Mouse (Mus musculus) intestine, embryonic 15.5 days (tissue): ENCODE measurements around the gene Lrrc27. TPM values are rescaled to one million over a fixed set of nuclear protein-coding genes. Genes with fewer than 3 reads are reported as not detected.

ENCODE experiments used
- ATAC-seq: fragments of 200-750 bp; cut with Nextera tagmentation; 2 replicates; pipeline ENCODE4 v1.8.0; 2017; ENCODE audit warnings: moderate TSS enrichment, moderate library complexity
- H3K27ac ChIP-seq: fragments of 300-500 bp; sonication (generic); 2 replicates; pipeline ENCODE4 v1.5.1; 2015; ENCODE audit warnings: mild to moderate bottlenecking, inconsistent platforms
- H3K27me3 ChIP-seq: fragments of 300-500 bp; sonication (generic); replicated peaks from 2 replicates; pipeline ENCODE4 v1.6.1; 2015; ENCODE audit warnings: inconsistent platforms
- H3K36me3 ChIP-seq: fragments of 300-500 bp; sonication (generic); 2 replicates; pipeline ENCODE4 v1.6.1; 2015; ENCODE audit warnings: inconsistent platforms
- H3K4me1 ChIP-seq: fragments of 300-500 bp; sonication (generic); replicated peaks from 2 replicates; pipeline ENCODE4 v1.6.1; 2015; ENCODE audit warnings: inconsistent platforms
- H3K4me2 ChIP-seq: fragments of 300-500 bp; sonication (generic); replicated peaks from 2 replicates; pipeline ENCODE4 v1.6.1; 2015; ENCODE audit warnings: mild to moderate bottlenecking, inconsistent platforms
- H3K4me3 ChIP-seq: fragments of 300-500 bp; sonication (generic); replicated peaks from 2 replicates; pipeline ENCODE4 v1.5.1; 2015; ENCODE audit warnings: inconsistent platforms
- H3K9ac ChIP-seq: fragments of 300-500 bp; sonication (generic); 2 replicates; pipeline ENCODE4 v1.6.1; 2015; ENCODE audit warnings: inconsistent platforms
- H3K9me3 ChIP-seq: fragments of 300-500 bp; sonication (generic); 2 replicates; pipeline ENCODE4 v1.6.1; 2016; ENCODE audit warnings: inconsistent platforms
- WGBS: fragments of 180-500 bp; shearing (Covaris S2); methylation state at CpG from one replicate; pipeline ENCODE4 v1.1.7; 2015; 5-methylcytosine and 5-hydroxymethylcytosine counted together
- polyA plus RNA-seq: library from polyadenylated mRNA; unstranded; fragments of >200 nt; fragmentation: Nextera tagmentation; extraction: Ambion mirVana; gene quantifications from 2 replicates; pipeline ENCODE4 v1.2.1, GENCODE M21; 2015

Lrrc27 gene
- polyA plus RNA-seq, 1 experiment from 2014 or later = 4.4 TPM

- 87% methylated on average over 4 of the region's 4 CpGs for WGBS
- no peak overlapping the region for H3K4me3 ChIP-seq
- H3K4me1 ChIP-seq = peaks cover 14% of the 10 kb centered on the region
- H3K27ac ChIP-seq = no peak overlapping the region
- peaks cover 27% of the 10 kb centered on the region for H3K27me3 ChIP-seq
- H3K36me3 ChIP-seq = no peaks in the 10 kb centered on the region
- H3K4me2 ChIP-seq = no peak overlapping the region
- H3K9ac ChIP-seq = no peak overlapping the region
- H3K9me3 ChIP-seq = no peaks in the 10 kb centered on the region
- ATAC-seq = no peak
These were observed 22.2 kb upstream of the Lrrc27 start for GRCm38 (mm10) chr7:139190616-139191015.

- Histone ChIP-seq H3K4me2 (no peak overlapping the region), H3K9me3 (no peaks in the 10 kb centered on the region), H3K36me3 (no peaks in the 10 kb centered on the region), H3K27ac (no peak overlapping the region), H3K27me3 (peaks cover 19% of the 10 kb centered on the region), H3K9ac (no peak overlapping the region), H3K4me3 (no peak overlapping the region), H3K4me1 (peaks cover 14% of the 10 kb centered on the region)
- ATAC-seq = no peak
- 70% methylated on average over 6 of the region's 6 CpGs for WGBS
These were observed 21.2 kb upstream of the Lrrc27 start for GRCm38 (mm10) chr7:139191619-139192018.

- H3K9me3 ChIP-seq = no peaks in the 10 kb centered on the region
- H3K27me3 ChIP-seq = peaks cover 5% of the 10 kb centered on the region
- H3K9ac ChIP-seq = no peak overlapping the region
- H3K4me2 ChIP-seq = no peak overlapping the region
- H3K4me1 ChIP-seq = no peaks in the 10 kb centered on the region
- WGBS = 74% methylated on average over 4 of the region's 4 CpGs
- no peak for ATAC-seq
- no peak overlapping the region for H3K27ac ChIP-seq
- H3K4me3 ChIP-seq = no peak overlapping the region
- H3K36me3 ChIP-seq = no peaks in the 10 kb centered on the region
These were observed 15.8 kb upstream of the Lrrc27 start for GRCm38 (mm10) chr7:139197022-139197421.

- H3K36me3 ChIP-seq = no peaks in the 10 kb centered on the region
- H3K4me2 ChIP-seq = no peak overlapping the region
- H3K9me3 ChIP-seq = no peaks in the 10 kb centered on the region
- WGBS = 30% methylated on average over 7 of the region's 7 CpGs
- no peak overlapping the region for H3K9ac ChIP-seq
- ATAC-seq = peak; percentile 39; the same call in 1 of the 2 replicates
- H3K27me3 ChIP-seq = peaks cover 5% of the 10 kb centered on the region; the same call in 1 of the 2 replicates
- no peak overlapping the region for H3K4me3 ChIP-seq
- H3K27ac ChIP-seq = no peak overlapping the region
- no peaks in the 10 kb centered on the region for H3K4me1 ChIP-seq
These were observed 12.7 kb upstream of the Lrrc27 start for GRCm38 (mm10) chr7:139200108-139200507.

GRCm38 (mm10) chr7:139201209-139201608 is 11.6 kb upstream of the Lrrc27 start:
- no peaks in the 10 kb centered on the region for H3K4me1 ChIP-seq
- no peak overlapping the region for H3K27ac ChIP-seq
- peaks cover 5% of the 10 kb centered on the region; the same call in 1 of the 2 replicates for H3K27me3 ChIP-seq
- no peaks in the 10 kb centered on the region for H3K36me3 ChIP-seq
- no peak overlapping the region for H3K9ac ChIP-seq
- WGBS = 44% methylated on average over 6 of the region's 6 CpGs
- H3K9me3 ChIP-seq = no peaks in the 10 kb centered on the region
- no peak overlapping the region for H3K4me3 ChIP-seq
- ATAC-seq = no peak
- no peak overlapping the region for H3K4me2 ChIP-seq

- no peak overlapping the region for H3K4me3 ChIP-seq
- H3K9me3 ChIP-seq = no peaks in the 10 kb centered on the region
- H3K4me2 ChIP-seq = no peak overlapping the region
- no peaks in the 10 kb centered on the region for H3K27me3 ChIP-seq
- WGBS = 22% methylated on average over 7 of the region's 7 CpGs
- H3K27ac ChIP-seq = no peak overlapping the region
- peaks cover 4% of the 10 kb centered on the region; the same call in 1 of the 2 replicates for H3K4me1 ChIP-seq
- H3K36me3 ChIP-seq = no peaks in the 10 kb centered on the region
- no peak overlapping the region for H3K9ac ChIP-seq
- ATAC-seq = no peak
These were observed 4.6 kb upstream of the Lrrc27 start for GRCm38 (mm10) chr7:139208023-139208772.

- H3K9ac ChIP-seq = no peak overlapping the region
- no peak overlapping the region for H3K4me3 ChIP-seq
- H3K27me3 ChIP-seq = no peaks in the 10 kb centered on the region
- 77% methylated on average over 4 of the region's 4 CpGs for WGBS
- peaks cover 7% of the 10 kb centered on the region; the same call in 1 of the 2 replicates for H3K4me1 ChIP-seq
- H3K27ac ChIP-seq = no peak overlapping the region
- no peak overlapping the region for H3K4me2 ChIP-seq
- ATAC-seq = no peak
- no peaks in the 10 kb centered on the region for H3K9me3 ChIP-seq
- H3K36me3 ChIP-seq = no peaks in the 10 kb centered on the region
These were observed 4.1 kb upstream of the Lrrc27 start for GRCm38 (mm10) chr7:139208773-139209095.

GRCm38 (mm10) chr7:139211761-139212160 is 1.0 kb upstream of the Lrrc27 start:
- ATAC-seq = no peak
- Histone ChIP-seq H3K9me3 (no peaks in the 10 kb centered on the region), H3K36me3 (no peaks in the 10 kb centered on the region), H3K4me3 (no peak overlapping the region), H3K4me2 (no peak overlapping the region), H3K9ac (no peak overlapping the region), H3K4me1 (peaks cover 9% of the 10 kb centered on the region; the same call in 1 of the 2 replicates), H3K27me3 (no peaks in the 10 kb centered on the region), H3K27ac (no peak overlapping the region)
- 86% methylated on average over 6 of the region's 6 CpGs for WGBS

- Histone ChIP-seq H3K9ac (peak overlapping the region; percentile 43; the same call in 1 of the 2 replicates), H3K4me2 (peak overlapping the region; percentile 82), H3K27me3 (no peaks in the 10 kb centered on the region), H3K4me1 (peaks cover 9% of the 10 kb centered on the region; the same call in 1 of the 2 replicates), H3K4me3 (peak overlapping the region; percentile 63), H3K36me3 (no peaks in the 10 kb centered on the region), H3K27ac (no peak overlapping the region), H3K9me3 (no peaks in the 10 kb centered on the region)
- ATAC-seq = no peak
- 68% methylated on average over 3 of the region's 3 CpGs for WGBS
These were observed 963 bp downstream of the Lrrc27 start for GRCm38 (mm10) chr7:139213751-139214150.

- H3K9me3 ChIP-seq = no peaks in the 10 kb centered on the region
- H3K4me3 ChIP-seq = no peak overlapping the region
- ATAC-seq = no peak
- no peak overlapping the region for H3K4me2 ChIP-seq
- 81% methylated on average over 3 of the region's 3 CpGs for WGBS
- H3K4me1 ChIP-seq = peaks cover 9% of the 10 kb centered on the region; the same call in 1 of the 2 replicates
- H3K36me3 ChIP-seq = no peaks in the 10 kb centered on the region
- no peak overlapping the region for H3K27ac ChIP-seq
- H3K27me3 ChIP-seq = no peaks in the 10 kb centered on the region
- no peak overlapping the region for H3K9ac ChIP-seq
These were observed 1.4 kb downstream of the Lrrc27 start for GRCm38 (mm10) chr7:139214160-139214559.

- Histone ChIP-seq H3K9me3 (no peaks in the 10 kb centered on the region), H3K27ac (no peak overlapping the region), H3K36me3 (no peaks in the 10 kb centered on the region), H3K4me2 (no peak overlapping the region), H3K4me3 (no peak overlapping the region), H3K27me3 (no peaks in the 10 kb centered on the region), H3K9ac (no peak overlapping the region), H3K4me1 (peaks cover 9% of the 10 kb centered on the region; the same call in 1 of the 2 replicates)
- WGBS = 82% methylated on average over 14 of the region's 14 CpGs
- ATAC-seq = no peak
These were observed 2.0 kb downstream of the Lrrc27 start for GRCm38 (mm10) chr7:139214596-139215340.

- Histone ChIP-seq H3K27me3 (no peaks in the 10 kb centered on the region), H3K4me2 (no peak overlapping the region), H3K4me1 (peaks cover 9% of the 10 kb centered on the region; the same call in 1 of the 2 replicates), H3K9ac (no peak overlapping the region), H3K27ac (no peak overlapping the region), H3K4me3 (no peak overlapping the region), H3K36me3 (no peaks in the 10 kb centered on the region), H3K9me3 (no peaks in the 10 kb centered on the region)
- no peak for ATAC-seq
- WGBS = 60% methylated on average over 1 of the region's 1 CpGs
These were observed 2.7 kb downstream of the Lrrc27 start for GRCm38 (mm10) chr7:139215516-139215915.
